Mouse (Mus musculus): ENCODE data around the gene Sept11. TPM values are rescaled to one million over a fixed set of nuclear protein-coding genes. Genes with fewer than 3 reads are reported as not detected.

The Sept11 gene
- polyA plus RNA-seq, 1 experiment from 2014 or later = 92.8 TPM

- Histone ChIP-seq H3K27ac (ENCODE audit: low read length) (no peak overlapping the region), H3K9me3 (replicated peaks; ENCODE audit: control insufficient read depth, low read length) (no peaks in the 10 kb centered on the region), H3K4me2 (ENCODE audit: low read depth, low read length) (no peak overlapping the region), H3K4me1 (ENCODE audit: control insufficient read depth, insufficient read depth, low read length) (peaks cover 9% of the 10 kb centered on the region), H3K4me3 (ENCODE audit: low read length) (no peak overlapping the region), H3K36me3 (ENCODE audit: control insufficient read depth, insufficient read depth) (peaks cover 33% of the 10 kb centered on the region), H3K9ac (ENCODE audit: low read length) (no peak overlapping the region), H3K27me3 (ENCODE audit: control insufficient read depth, insufficient read depth, low read length) (no peaks in the 10 kb centered on the region)
- WGBS = 93% methylated on average over 15 of the region's 15 CpGs
- no peak for ATAC-seq (replicated peaks; ENCODE audit: extremely low read depth, insufficient read depth, low FRiP score)
Measured at GRCm38 (mm10) chr5:93171420-93171819, 78.2 kb downstream of the Sept11 start.

GRCm38 (mm10) chr5:93172536-93172935 is 79.3 kb downstream of the Sept11 start:
- Histone ChIP-seq H3K27me3 (ENCODE audit: control insufficient read depth, insufficient read depth, low read length) (no peaks in the 10 kb centered on the region), H3K4me3 (ENCODE audit: low read length) (no peak overlapping the region), H3K9ac (ENCODE audit: low read length) (no peak overlapping the region), H3K4me1 (ENCODE audit: control insufficient read depth, insufficient read depth, low read length) (peaks cover 9% of the 10 kb centered on the region), H3K36me3 (ENCODE audit: control insufficient read depth, insufficient read depth) (peaks cover 28% of the 10 kb centered on the region), H3K27ac (ENCODE audit: low read length) (no peak overlapping the region), H3K4me2 (ENCODE audit: low read depth, low read length) (no peak overlapping the region), H3K9me3 (replicated peaks; ENCODE audit: control insufficient read depth, low read length) (no peaks in the 10 kb centered on the region)
- WGBS = 37% methylated on average over 6 of the region's 6 CpGs
- ATAC-seq (replicated peaks; ENCODE audit: extremely low read depth, insufficient read depth, low FRiP score) = peak; percentile 37; the same call in 1 of the 2 replicates

- no peak for ATAC-seq (replicated peaks; ENCODE audit: extremely low read depth, insufficient read depth, low FRiP score)
- H3K9me3 ChIP-seq (replicated peaks; ENCODE audit: control insufficient read depth, low read length) = no peaks in the 10 kb centered on the region
- no peak overlapping the region for H3K27ac ChIP-seq (ENCODE audit: low read length)
- peaks cover 9% of the 10 kb centered on the region for H3K4me1 ChIP-seq (ENCODE audit: control insufficient read depth, insufficient read depth, low read length)
- 82% methylated on average over 6 of the region's 6 CpGs for WGBS
- H3K9ac ChIP-seq (ENCODE audit: low read length) = no peak overlapping the region
- H3K4me3 ChIP-seq (ENCODE audit: low read length) = no peak overlapping the region
- H3K27me3 ChIP-seq (ENCODE audit: control insufficient read depth, insufficient read depth, low read length) = no peaks in the 10 kb centered on the region
- H3K4me2 ChIP-seq (ENCODE audit: low read depth, low read length) = no peak overlapping the region
- H3K36me3 ChIP-seq (ENCODE audit: control insufficient read depth, insufficient read depth) = peaks cover 21% of the 10 kb centered on the region
Measured at GRCm38 (mm10) chr5:93174675-93175074, 81.4 kb downstream of the Sept11 start.

- H3K9ac ChIP-seq (ENCODE audit: low read length) = no peak overlapping the region
- H3K4me1 ChIP-seq (ENCODE audit: control insufficient read depth, insufficient read depth, low read length) = no peaks in the 10 kb centered on the region
- WGBS = 74% methylated on average over 6 of the region's 6 CpGs
- no peaks in the 10 kb centered on the region for H3K27me3 ChIP-seq (ENCODE audit: control insufficient read depth, insufficient read depth, low read length)
- no peaks in the 10 kb centered on the region for H3K9me3 ChIP-seq (replicated peaks; ENCODE audit: control insufficient read depth, low read length)
- peaks cover 14% of the 10 kb centered on the region for H3K36me3 ChIP-seq (ENCODE audit: control insufficient read depth, insufficient read depth)
- H3K4me2 ChIP-seq (ENCODE audit: low read depth, low read length) = no peak overlapping the region
- no peak for ATAC-seq (replicated peaks; ENCODE audit: extremely low read depth, insufficient read depth, low FRiP score)
- no peak overlapping the region for H3K4me3 ChIP-seq (ENCODE audit: low read length)
- H3K27ac ChIP-seq (ENCODE audit: low read length) = no peak overlapping the region
Measured at GRCm38 (mm10) chr5:93178616-93179015, 85.4 kb downstream of the Sept11 start.

- H3K9ac ChIP-seq (ENCODE audit: low read length) = no peak overlapping the region
- H3K9me3 ChIP-seq (replicated peaks; ENCODE audit: control insufficient read depth, low read length) = no peaks in the 10 kb centered on the region
- H3K27ac ChIP-seq (ENCODE audit: low read length) = no peak overlapping the region
- H3K36me3 ChIP-seq (ENCODE audit: control insufficient read depth, insufficient read depth) = peaks cover 17% of the 10 kb centered on the region
- no peaks in the 10 kb centered on the region for H3K4me1 ChIP-seq (ENCODE audit: control insufficient read depth, insufficient read depth, low read length)
- H3K4me2 ChIP-seq (ENCODE audit: low read depth, low read length) = no peak overlapping the region
- no peak for ATAC-seq (replicated peaks; ENCODE audit: extremely low read depth, insufficient read depth, low FRiP score)
- 50% methylated on average over 2 of the region's 2 CpGs for WGBS
- H3K27me3 ChIP-seq (ENCODE audit: control insufficient read depth, insufficient read depth, low read length) = no peaks in the 10 kb centered on the region
- H3K4me3 ChIP-seq (ENCODE audit: low read length) = no peak overlapping the region
Measured at GRCm38 (mm10) chr5:93180252-93180651, 87.0 kb downstream of the Sept11 start.

- no peaks in the 10 kb centered on the region for H3K4me1 ChIP-seq (ENCODE audit: control insufficient read depth, insufficient read depth, low read length)
- no peak overlapping the region for H3K27ac ChIP-seq (ENCODE audit: low read length)
- H3K4me2 ChIP-seq (ENCODE audit: low read depth, low read length) = no peak overlapping the region
- no peak overlapping the region for H3K9ac ChIP-seq (ENCODE audit: low read length)
- ATAC-seq (replicated peaks; ENCODE audit: extremely low read depth, insufficient read depth, low FRiP score) = no peak
- H3K4me3 ChIP-seq (ENCODE audit: low read length) = no peak overlapping the region
- no peaks in the 10 kb centered on the region for H3K27me3 ChIP-seq (ENCODE audit: control insufficient read depth, insufficient read depth, low read length)
- peaks cover 33% of the 10 kb centered on the region for H3K36me3 ChIP-seq (ENCODE audit: control insufficient read depth, insufficient read depth)
- 80% methylated on average over 6 of the region's 6 CpGs for WGBS
- no peaks in the 10 kb centered on the region for H3K9me3 ChIP-seq (replicated peaks; ENCODE audit: control insufficient read depth, low read length)
Measured at GRCm38 (mm10) chr5:93183311-93183710, 90.1 kb downstream of the Sept11 start.

GRCm38 (mm10) chr5:93184548-93184947 is 91.3 kb downstream of the Sept11 start:
- Histone ChIP-seq H3K27ac (ENCODE audit: low read length) (no peak overlapping the region), H3K27me3 (ENCODE audit: control insufficient read depth, insufficient read depth, low read length) (no peaks in the 10 kb centered on the region), H3K4me1 (ENCODE audit: control insufficient read depth, insufficient read depth, low read length) (no peaks in the 10 kb centered on the region), H3K9me3 (replicated peaks; ENCODE audit: control insufficient read depth, low read length) (no peaks in the 10 kb centered on the region), H3K4me3 (ENCODE audit: low read length) (no peak overlapping the region), H3K36me3 (ENCODE audit: control insufficient read depth, insufficient read depth) (peaks cover 36% of the 10 kb centered on the region), H3K4me2 (ENCODE audit: low read depth, low read length) (no peak overlapping the region), H3K9ac (ENCODE audit: low read length) (no peak overlapping the region)
- WGBS = 80% methylated on average over 6 of the region's 6 CpGs
- no peak for ATAC-seq (replicated peaks; ENCODE audit: extremely low read depth, insufficient read depth, low FRiP score)

GRCm38 (mm10) chr5:93189607-93190006 is 96.4 kb downstream of the Sept11 start:
- Histone ChIP-seq H3K4me1 (ENCODE audit: control insufficient read depth, insufficient read depth, low read length) (peaks cover 2% of the 10 kb centered on the region; the same call in 1 of the 2 replicates), H3K27me3 (ENCODE audit: control insufficient read depth, insufficient read depth, low read length) (no peaks in the 10 kb centered on the region), H3K36me3 (ENCODE audit: control insufficient read depth, insufficient read depth) (peaks cover 29% of the 10 kb centered on the region), H3K27ac (ENCODE audit: low read length) (no peak overlapping the region), H3K4me2 (ENCODE audit: low read depth, low read length) (no peak overlapping the region), H3K4me3 (ENCODE audit: low read length) (no peak overlapping the region), H3K9me3 (replicated peaks; ENCODE audit: control insufficient read depth, low read length) (no peaks in the 10 kb centered on the region), H3K9ac (ENCODE audit: low read length) (no peak overlapping the region)
- WGBS = 69% methylated on average over 3 of the region's 3 CpGs
- no peak for ATAC-seq (replicated peaks; ENCODE audit: extremely low read depth, insufficient read depth, low FRiP score)

GRCm38 (mm10) chr5:93190428-93190827 is 97.2 kb downstream of the Sept11 start:
- Histone ChIP-seq H3K36me3 (ENCODE audit: control insufficient read depth, insufficient read depth) (peaks cover 26% of the 10 kb centered on the region), H3K9me3 (replicated peaks; ENCODE audit: control insufficient read depth, low read length) (no peaks in the 10 kb centered on the region), H3K9ac (ENCODE audit: low read length) (no peak overlapping the region), H3K4me2 (ENCODE audit: low read depth, low read length) (no peak overlapping the region), H3K4me1 (ENCODE audit: control insufficient read depth, insufficient read depth, low read length) (peaks cover 2% of the 10 kb centered on the region; the same call in 1 of the 2 replicates), H3K27ac (ENCODE audit: low read length) (no peak overlapping the region), H3K27me3 (ENCODE audit: control insufficient read depth, insufficient read depth, low read length) (no peaks in the 10 kb centered on the region), H3K4me3 (ENCODE audit: low read length) (no peak overlapping the region)
- WGBS = 90% methylated on average over 5 of the region's 5 CpGs
- no peak for ATAC-seq (replicated peaks; ENCODE audit: extremely low read depth, insufficient read depth, low FRiP score)

Measured in heart, embryonic 16.5 days (tissue).